8 mouse cellular contexts compared by ENCODE assay signal in genomic region chr11:62788935-62789616, GRCm38 (mm10). TPM values are rescaled to one million over a fixed set of nuclear protein-coding genes. Genes with fewer than 3 reads are reported as not detected.
DNase-seq lines count a peak whose midpoint lies in the region; ATAC-seq lines count a peak whose summit lies in the region.

Gene Zfp286 (minus strand): TSS chr11:62789462.

- peak; percentile 85 for DNase-seq in adrenal gland, postnatal 10 days
- peak; percentile 91 for DNase-seq in embryo, embryonic 11.5 days (ENCODE audit: low read depth, low spot score)
- DNase-seq in left cerebral cortex, postnatal 25 days (ENCODE audit: low spot score in 2 of 2) = peak; percentile 91 to 96
- peak; percentile 93 for DNase-seq in right cerebral cortex, postnatal 14 days
- peak; percentile 82 for DNase-seq in urinary bladder, postnatal 14 days (ENCODE audit: low spot score)

- no peak within 1 kb of the TSS for H3K27ac ChIP-seq in intestine, embryonic 16.5 days (ENCODE audit: low read length)

- WGBS in intestine, embryonic 16.5 days = 5% methylated on average over 34 of the region's 34 CpGs

- no peaks in the 10 kb centered on the region for H3K36me3 ChIP-seq in intestine, embryonic 16.5 days (ENCODE audit: control insufficient read depth, insufficient read depth, low read length)

- H3K4me2 ChIP-seq in intestine, embryonic 16.5 days (ENCODE audit: low read depth, low read length) = peak within 1 kb of the TSS; percentile 86

- no peaks in the 10 kb centered on the region for H3K27me3 ChIP-seq in intestine, embryonic 16.5 days (replicated peaks; ENCODE audit: control insufficient read depth, insufficient read depth, low read length)

- intact Hi-C loops in left cerebral cortex, postnatal 25 days (cut with DNase I) = no loop called here

- H3K4me1 ChIP-seq in intestine, embryonic 16.5 days (ENCODE audit: control insufficient read depth, insufficient read depth, low read length) = no peaks in the 10 kb centered on the region

- H3K9me3 ChIP-seq in intestine, embryonic 16.5 days (ENCODE audit: control insufficient read depth, low read length) = no peaks in the 10 kb centered on the region

- peak within 1 kb of the TSS; percentile 60 for H3K4me3 ChIP-seq in intestine, embryonic 16.5 days (ENCODE audit: low read length)

- ATAC-seq in granulocyte monocyte progenitor cell, adult 5-6 weeks (replicated peaks; ENCODE audit: poor library complexity, severe bottlenecking) = peak; percentile 100
- peak; percentile 94 for ATAC-seq in intestine, embryonic 16.5 days
- ATAC-seq in megakaryocyte-erythroid progenitor cell, adult 5-6 weeks (replicated peaks; ENCODE audit: low FRiP score, low TSS enrichment, poor library complexity, severe bottlenecking) = peak; percentile 92

- peak within 1 kb of the TSS; percentile 73 for H3K9ac ChIP-seq in intestine, embryonic 16.5 days (ENCODE audit: low read depth, low read length)

RNA-seq across cellular contexts. Expression of gene Zfp286, which starts in this region (rescaled TPM):
- total RNA-seq in adrenal gland, postnatal 10 days (2021) = 1 to 10 TPM; 3.4 to 5.2 TPM
- total RNA-seq in granulocyte monocyte progenitor cell, adult 5-6 weeks (2014; fragmentation: Nextera tagmentation) = 3.2 and 7.5 TPM in 2 replicates
- 2.4 and 2.8 TPM in 2 replicates for total RNA-seq in granulocyte monocyte progenitor cell, adult 5-6 weeks (2017)
- polyA plus RNA-seq in intestine, embryonic 16.5 days (2015; fragmentation: Nextera tagmentation; extraction: Ambion mirVana) = 7.9 and 10.5 TPM in 2 replicates
- total RNA-seq in left cerebral cortex, postnatal 25 days (2021) = 10 to 100 TPM; 21.1 to 22.5 TPM
- total RNA-seq in megakaryocyte-erythroid progenitor cell, adult 5-6 weeks (2014; fragmentation: Nextera tagmentation) = 1.8 and 2.6 TPM in 2 replicates
- total RNA-seq in megakaryocyte-erythroid progenitor cell, adult 5-6 weeks (2017) = 0.57 TPM in 1 of 2 replicates, not detected in the other
